Mouse (Mus musculus) MN1 (cell line): ENCODE results near the gene Vps18.

Experiments
- DNase-seq: peaks from one replicate; pipeline ENCODE4 v3.0.0-alpha.2; 2016; ENCODE audit warnings: low spot score

Gene Vps18

GRCm38 (mm10) chr2:119344537-119345138, 56.1 kb downstream of the Vps18 start:
- no peak for DNase-seq
